18 mouse cellular contexts compared by ENCODE assay signal in the genomic region with DNA sequence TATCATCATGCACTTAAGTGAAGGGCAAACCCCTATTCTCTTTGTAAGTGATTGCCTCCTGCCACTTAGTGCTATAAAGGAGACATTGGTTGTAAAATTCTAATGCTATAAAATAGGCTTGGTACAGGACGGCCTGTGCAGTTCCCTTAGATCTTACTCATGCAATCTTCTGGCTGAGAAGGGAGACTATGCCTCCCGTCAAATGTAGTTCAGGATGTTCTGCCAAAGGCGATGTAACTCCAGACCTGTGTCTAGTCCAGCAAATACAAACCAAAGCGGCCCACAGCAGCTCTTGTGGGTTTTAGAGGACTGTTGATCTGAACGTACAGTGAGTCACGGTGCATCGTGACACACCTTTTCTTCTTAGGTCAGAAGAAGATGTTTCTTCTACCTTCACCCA.
A peak's percentile ranks its signal among the peaks of the same experiment; 100 is the strongest.
DNase-seq lines count a peak whose midpoint lies in the region; ATAC-seq and TF ChIP-seq lines count a peak whose summit lies in the region.
"Had no signal": no experiment of that assay in that cellular context is flagged by ENCODE, and none has a peak within 500 bp of the region (broad histone marks: within the 10 kb centered on the region; RNA-seq: fewer than 3 reads in every experiment).

No protein-coding gene starts in this region.

- WGBS in heart, embryonic 11.5 days (ENCODE audit: insufficient replicate concordance): 81% methylated on average over 7 of the region's 7 CpGs
- 77% methylated on average over 7 of the region's 7 CpGs for WGBS in lung, adult 2 months
- WGBS in kidney, embryonic 15.5 days: 84% methylated on average over 7 of the region's 7 CpGs

- peaks cover 7% of the 10 kb centered on the region for H3K4me1 ChIP-seq in heart, embryonic 11.5 days (ENCODE audit: control insufficient read depth, insufficient read depth, low read length)
- peaks cover 7% of the 10 kb centered on the region for H3K4me1 ChIP-seq in lung, adult 2 months (ENCODE audit: control insufficient read depth, insufficient read depth, low read length)
- peaks cover 3% of the 10 kb centered on the region; the same call in 1 of the 2 replicates for H3K4me1 ChIP-seq in kidney, embryonic 15.5 days
- H3K4me1 ChIP-seq: liver, embryonic 12.5 days had no signal

- intact Hi-C loops in gastrocnemius, postnatal 14 days (cut with DNase I; ENCODE audit: low total_unique reads): no loop called here

- ATAC-seq in heart, embryonic 11.5 days (replicated peaks; ENCODE audit: insufficient number of reproducible peaks, low FRiP score, low TSS enrichment): no peak
- no peak for ATAC-seq in kidney, embryonic 15.5 days (replicated peaks; ENCODE audit: low FRiP score)
- ATAC-seq: liver, embryonic 12.5 days had no signal

- no peak overlapping the region for H3K9ac ChIP-seq in heart, embryonic 11.5 days (ENCODE audit: low read depth, low read length)
- no peak overlapping the region for H3K9ac ChIP-seq in kidney, embryonic 15.5 days
- H3K9ac ChIP-seq: hindbrain, embryonic 13.5 days; liver, embryonic 12.5 days; neural tube, embryonic 12.5 days had no signal

- no peak overlapping the region for H3K27ac ChIP-seq in heart, embryonic 11.5 days (ENCODE audit: low read depth, low read length)
- no peak overlapping the region for H3K27ac ChIP-seq in kidney, embryonic 15.5 days
- H3K27ac ChIP-seq: forebrain, embryonic 10.5 days; hindbrain, embryonic 13.5 days; limb, embryonic 10.5 days; liver, embryonic 12.5 days; neural tube, embryonic 12.5 days had no signal

- no peaks in the 10 kb centered on the region for H3K27me3 ChIP-seq in heart, embryonic 11.5 days (ENCODE audit: control insufficient read depth, insufficient read depth, low read length)
- no peaks in the 10 kb centered on the region for H3K27me3 ChIP-seq in kidney, embryonic 15.5 days
- H3K27me3 ChIP-seq: hindbrain, embryonic 13.5 days; liver, embryonic 12.5 days had no signal

- H3K9me3 ChIP-seq in heart, embryonic 11.5 days (replicated peaks; ENCODE audit: control insufficient read depth, low read length): no peaks in the 10 kb centered on the region
- H3K9me3 ChIP-seq in kidney, embryonic 15.5 days (replicated peaks): no peaks in the 10 kb centered on the region
- H3K9me3 ChIP-seq: hindbrain, embryonic 13.5 days; limb, embryonic 10.5 days; liver, embryonic 12.5 days; neural tube, embryonic 12.5 days had no signal

- H3K4me2 ChIP-seq in heart, embryonic 11.5 days: no peak overlapping the region
- no peak overlapping the region for H3K4me2 ChIP-seq in kidney, embryonic 15.5 days
- H3K4me2 ChIP-seq: hindbrain, embryonic 13.5 days; liver, embryonic 12.5 days; neural tube, embryonic 12.5 days had no signal

- TF ChIP-seq CTCF in lung, adult 2 months (IDR thresholded peaks at IDR 0.05; ENCODE audit: insufficient read depth, low read length): no peak

- H3K36me3 ChIP-seq in heart, embryonic 11.5 days (ENCODE audit: control insufficient read depth, insufficient read depth, low read length): no peaks in the 10 kb centered on the region
- H3K36me3 ChIP-seq in kidney, embryonic 15.5 days: no peaks in the 10 kb centered on the region
- H3K36me3 ChIP-seq: forebrain, embryonic 10.5 days; hindbrain, embryonic 13.5 days; liver, embryonic 12.5 days; neural tube, embryonic 12.5 days had no signal

- peak; percentile 97 for DNase-seq in heart, adult 11 months
- peak; percentile 18 for DNase-seq in lung, postnatal 36 days
- no peak for DNase-seq in lung, adult 2 months
- DNase-seq in gastrocnemius, postnatal 14 days: peak; percentile 25
- DNase-seq in skeletal muscle tissue, adult 2 months (ENCODE audit: low read depth, low spot score): peak; percentile 91
- DNase-seq: cerebellum, adult 9-11 months; kidney, adult 9 months; kidney, postnatal 4 days; lung, postnatal 10 days; right cerebral cortex, postnatal 25 days; thymus, postnatal 4 days had no signal

- TF ChIP-seq POLR2A in lung, adult 2 months (IDR thresholded peaks at IDR 0.05; ENCODE audit: borderline replicate concordance, extremely low read depth, low read depth, low read length): no peak

- H3K4me3 ChIP-seq in heart, embryonic 11.5 days (ENCODE audit: low read depth, low read length): no peak overlapping the region
- no peak overlapping the region for H3K4me3 ChIP-seq in lung, adult 2 months (replicated peaks; ENCODE audit: extremely low read depth, low read depth, low read length)
- no peak overlapping the region for H3K4me3 ChIP-seq in kidney, embryonic 15.5 days (replicated peaks)
- H3K4me3 ChIP-seq: forebrain, embryonic 10.5 days; hindbrain, embryonic 13.5 days; limb, embryonic 10.5 days; liver, embryonic 12.5 days; neural tube, embryonic 12.5 days had no signal
